Mouse (Mus musculus) cerebellum, adult 9-11 months (tissue): ENCODE measurements around the gene Dlg2.

Experiments
- DNase-seq: peaks from one replicate; pipeline ENCODE4 v3.0.0; 2022

The Dlg2 gene

GRCm38 (mm10) chr7:90476313-90477245 lies at the start of gene Dlg2:
Gene Dlg2, plus strand, starts transcription at chr7:90476672.
- DNase-seq, result peak; percentile 57

GRCm38 (mm10) chr7:90427006-90427405 lies 49.5 kb upstream of the Dlg2 start:
- peak; percentile 48 for DNase-seq

- DNase-seq, result peak; percentile 44
Measured at GRCm38 (mm10) chr7:90432221-90432620, 44.3 kb upstream of the Dlg2 start.

GRCm38 (mm10) chr7:90440044-90440443 lies 36.4 kb upstream of the Dlg2 start:
- DNase-seq, result no peak

GRCm38 (mm10) chr7:90442070-90442469 lies 34.4 kb upstream of the Dlg2 start:
- DNase-seq, result peak; percentile 42

GRCm38 (mm10) chr7:90442518-90443080 lies 33.9 kb upstream of the Dlg2 start, which contains the start of gene Crebzf:
Gene Crebzf, plus strand, starts transcription at chr7:90442729.
- DNase-seq, result peak; percentile 97

GRCm38 (mm10) chr7:90443101-90444091 lies 33.1 kb upstream of the Dlg2 start:
- peak; percentile 84 for DNase-seq

- DNase-seq, result no peak
Measured at GRCm38 (mm10) chr7:90444206-90444605, 32.3 kb upstream of the Dlg2 start.

GRCm38 (mm10) chr7:90456149-90456844 lies 20.2 kb upstream of the Dlg2 start:
- DNase-seq, result no peak

GRCm38 (mm10) chr7:90456845-90457468 lies 19.5 kb upstream of the Dlg2 start, which contains the start of gene Tmem126a:
Gene Tmem126a, minus strand, starts transcription at chr7:90457229.
- peak; percentile 88 for DNase-seq

- no peak for DNase-seq
Measured at GRCm38 (mm10) chr7:90457517-90457916, 19.0 kb upstream of the Dlg2 start.

- peak; percentile 20 for DNase-seq
Measured at GRCm38 (mm10) chr7:90460330-90460729, 16.1 kb upstream of the Dlg2 start.

- peak; percentile 27 for DNase-seq
Measured at GRCm38 (mm10) chr7:90460930-90461329, 15.5 kb upstream of the Dlg2 start.

GRCm38 (mm10) chr7:90461441-90461840 lies 15.0 kb upstream of the Dlg2 start:
- no peak for DNase-seq

- DNase-seq, result no peak
Measured at GRCm38 (mm10) chr7:90473511-90473910, 3.0 kb upstream of the Dlg2 start.

GRCm38 (mm10) chr7:90475793-90476312 lies 619 bp upstream of the Dlg2 start, which contains the start of gene Tmem126b:
Gene Tmem126b, minus strand, starts transcription at chr7:90476001.
- DNase-seq, result peak; percentile 100

GRCm38 (mm10) chr7:90482607-90483006 lies 6.1 kb downstream of the Dlg2 start:
- DNase-seq, result no peak

- no peak for DNase-seq
Measured at GRCm38 (mm10) chr7:90508124-90508523, 31.7 kb downstream of the Dlg2 start.

- no peak for DNase-seq
Measured at GRCm38 (mm10) chr7:90512293-90512692, 35.8 kb downstream of the Dlg2 start.

GRCm38 (mm10) chr7:90539481-90540402 lies 63.3 kb downstream of the Dlg2 start:
- DNase-seq, result no peak
